Mouse (Mus musculus) bone marrow, adult 2 months (tissue): Measurements from ENCODE around the gene Tmem9. TPM values are rescaled to one million over a fixed set of nuclear protein-coding genes. Genes with fewer than 3 reads are reported as not detected.

Source experiments
- H3K27ac ChIP-seq: fragments of 200-500 bp; 2 replicates; pipeline ENCODE4 v1.5.1; 2012; ENCODE audit warnings: low read depth, mild to moderate bottlenecking, control low read depth, inconsistent platforms, low read length; ENCODE audit not compliant: control insufficient read depth, poor library complexity, insufficient read depth
- H3K4me1 ChIP-seq: fragments of 200-500 bp; 2 replicates; pipeline ENCODE4 v1.6.1; 2011; ENCODE audit warnings: low read length; ENCODE audit not compliant: control insufficient read depth, insufficient read depth
- H3K4me3 ChIP-seq: fragments of 200-500 bp; replicated peaks from 2 replicates; pipeline ENCODE3; 2011; ENCODE audit warnings: mild to moderate bottlenecking, low read depth, low read length, control low read depth; ENCODE audit not compliant: control insufficient read depth
- CTCF ChIP-seq: fragments of 200-500 bp; IDR thresholded peaks from 2 replicates; pipeline ENCODE4 v1.5.1; 2011; ENCODE audit warnings: low read length, control low read depth; ENCODE audit not compliant: control insufficient read depth, insufficient read depth
- POLR2A ChIP-seq: fragments of 200-500 bp; IDR thresholded peaks from 2 replicates; pipeline ENCODE4 v1.6.1; 2011; ENCODE audit warnings: low read depth, mild to moderate bottlenecking, control low read depth, low read length, borderline replicate concordance; ENCODE audit not compliant: control insufficient read depth
- WGBS: fragments of 180-500 bp; shearing (Covaris S2); methylation state at CpG from one replicate; pipeline ENCODE4 v1.1.7; 2018; 5-methylcytosine and 5-hydroxymethylcytosine counted together
- polyA plus RNA-seq: library from polyadenylated mRNA; stranded (reverse); fragments of >200 nt; gene quantifications from 2 replicates; pipeline ENCODE4 v1.2.4, GENCODE M21; 2011; ENCODE audit warnings: low replicate concordance; ENCODE audit not compliant: missing spikeins, insufficient read depth, insufficient read length

Tmem9 gene
- polyA plus RNA-seq, 1 experiment: 24.6 TPM

DNA sequence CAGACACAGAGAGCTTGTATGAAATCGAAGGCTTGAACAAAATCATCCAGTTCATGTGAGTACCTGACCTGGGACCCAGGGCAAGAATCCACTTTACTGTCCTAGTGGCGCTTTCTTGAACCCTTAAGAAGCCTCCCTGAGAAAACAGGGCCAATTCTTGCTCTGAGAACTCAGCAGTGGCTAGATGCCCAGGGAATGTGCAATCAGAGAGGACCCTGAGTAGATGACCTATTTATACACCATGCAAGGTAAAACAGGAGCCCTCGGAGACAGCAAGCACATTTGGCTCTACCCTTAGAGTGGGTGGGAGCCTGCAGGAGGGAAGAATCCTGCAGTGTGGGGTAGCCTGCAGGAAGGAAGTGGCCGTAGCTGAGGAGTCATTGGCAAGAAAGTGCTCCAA lies 69.7 kb downstream of the Tmem9 start:
- Histone ChIP-seq H3K4me3 (no peak overlapping the region), H3K27ac (no peak overlapping the region), H3K4me1 (no peaks in the 10 kb centered on the region)
- WGBS: 63% methylated on average over 4 of the region's 4 CpGs
- TF ChIP-seq CTCF (no peak), POLR2A (no peak)

DNA sequence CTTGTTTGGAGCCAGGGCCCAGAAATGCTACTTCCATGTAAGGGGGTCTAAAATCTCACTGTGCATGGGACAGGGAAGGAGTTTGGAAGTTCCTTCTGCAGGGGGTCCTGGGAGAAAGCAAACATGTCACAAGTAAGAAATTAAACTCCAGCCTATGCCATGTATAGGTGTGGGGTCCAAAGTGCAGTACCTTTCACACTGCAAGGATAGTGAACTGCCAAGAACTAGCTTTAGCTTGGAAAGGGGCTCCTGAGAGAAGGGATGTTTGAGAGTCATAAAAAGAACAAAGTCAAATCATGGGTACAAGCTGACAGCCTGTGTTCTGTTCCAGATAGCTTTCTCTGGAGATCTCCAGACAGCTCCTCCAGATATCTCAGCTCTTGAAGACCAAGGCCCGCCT lies 73.2 kb downstream of the Tmem9 start:
- Histone ChIP-seq H3K27ac (no peak overlapping the region), H3K4me3 (no peak overlapping the region), H3K4me1 (no peaks in the 10 kb centered on the region)
- 77% methylated on average over 1 of the region's 1 CpGs for WGBS
- TF ChIP-seq POLR2A: no peak

Other genes starting within 250 kb of the Tmem9 start
- 7.6 TPM in 1 of 2 replicates, not detected in the other for gene Phlda3, start 242.0 kb upstream of the Tmem9 start, polyA plus RNA-seq
- not detected in 2 replicates for gene Tnni1, start 228.7 kb upstream of the Tmem9 start, polyA plus RNA-seq
- 0.77 TPM in 1 of 2 replicates, not detected in the other for gene Lad1, start 189.6 kb upstream of the Tmem9 start, polyA plus RNA-seq
- gene Tnnt2, start 171.8 kb upstream of the Tmem9 start, polyA plus RNA-seq: 0.99 and 2.6 TPM in 2 replicates
- 0.32 TPM in 1 of 2 replicates, not detected in the other for gene Pkp1, start 88.9 kb upstream of the Tmem9 start, polyA plus RNA-seq
- gene Igfn1, start 1.8 kb upstream of the Tmem9 start, polyA plus RNA-seq: not detected in 2 replicates
- not detected in 2 replicates for gene Ascl5, start 42.7 kb downstream of the Tmem9 start, polyA plus RNA-seq
- 0.45 and 0.70 TPM in 2 replicates for gene Cacna1s, start 44.6 kb downstream of the Tmem9 start, polyA plus RNA-seq
- gene Kif21b, start 123.2 kb downstream of the Tmem9 start, polyA plus RNA-seq: 22.5 and 40.5 TPM in 2 replicates
- not detected in 2 replicates for gene Mroh3, start 204.7 kb downstream of the Tmem9 start, polyA plus RNA-seq
- gene Inava, start 226.1 kb downstream of the Tmem9 start, polyA plus RNA-seq: not detected in 2 replicates